Comparison of ENCODE assay signal across 23 mouse cellular contexts in genomic region chr16:75904072-75904471, GRCm38 (mm10).
DNase-seq lines count a peak whose midpoint lies in the region; ATAC-seq and TF ChIP-seq lines count a peak whose summit lies in the region.
"Had no signal": no experiment of that assay in that cellular context is flagged by ENCODE, and none has a peak within 500 bp of the region (broad histone marks: within the 10 kb centered on the region; RNA-seq: fewer than 3 reads in every experiment).

No protein-coding gene starts in this region.

- intact Hi-C loops in left cerebral cortex, postnatal 25 days (cut with DNase I) = no loop called here

- peak; percentile 30 for DNase-seq in midbrain, embryonic 14.5 days
- no peak for DNase-seq in midbrain, postnatal 0 days (ENCODE audit: low spot score)
- peak; percentile 81 for DNase-seq in forebrain, embryonic 14.5 days (ENCODE audit: low spot score)
- DNase-seq in forebrain, postnatal 0 days = peak; percentile 6
- DNase-seq in left cerebral cortex, postnatal 25 days (ENCODE audit: low spot score in 2 of 2) = no peak
- no peak for DNase-seq in gastrocnemius, postnatal 25 days
- DNase-seq: adrenal gland, adult 2 months; adrenal gland, postnatal 14 days; cerebellum, adult 11-12 months; cerebellum, adult 8-10 months; cerebellum, postnatal 10 days; gastrocnemius, postnatal 36 days; heart, adult 2 months; heart, postnatal 14 days; heart, postnatal 4 days had no signal

- no peak for TF ChIP-seq CTCF in midbrain, postnatal 0 days (IDR thresholded peaks at IDR 0.05)
- TF ChIP-seq CTCF in forebrain, postnatal 0 days (IDR thresholded peaks at IDR 0.05; ENCODE audit: low read depth) = no peak

- H3K4me3 ChIP-seq in midbrain, embryonic 14.5 days (replicated peaks; ENCODE audit: low read depth, low read length) = no peak overlapping the region
- no peak overlapping the region for H3K4me3 ChIP-seq in midbrain, postnatal 0 days (ENCODE audit: low read depth, low read length)
- no peak overlapping the region for H3K4me3 ChIP-seq in forebrain, embryonic 12.5 days (replicated peaks)
- H3K4me3 ChIP-seq in forebrain, embryonic 14.5 days (ENCODE audit: low read depth, low read length) = no peak overlapping the region
- no peak overlapping the region for H3K4me3 ChIP-seq in forebrain, postnatal 0 days (ENCODE audit: low read depth, low read length)
- H3K4me3 ChIP-seq: heart, adult 2 months; heart, embryonic 10.5 days; heart, embryonic 13.5 days had no signal

- no peaks in the 10 kb centered on the region for H3K27me3 ChIP-seq in midbrain, embryonic 14.5 days (ENCODE audit: control insufficient read depth, insufficient read depth, low read length)
- H3K27me3 ChIP-seq in midbrain, postnatal 0 days (ENCODE audit: insufficient read depth, low read length) = no peaks in the 10 kb centered on the region
- H3K27me3 ChIP-seq in forebrain, embryonic 12.5 days = no peaks in the 10 kb centered on the region
- no peaks in the 10 kb centered on the region for H3K27me3 ChIP-seq in forebrain, embryonic 14.5 days (replicated peaks; ENCODE audit: control insufficient read depth, insufficient read depth, low read length)
- H3K27me3 ChIP-seq in forebrain, postnatal 0 days (ENCODE audit: insufficient read depth, low read length) = no peaks in the 10 kb centered on the region
- H3K27me3 ChIP-seq: heart, embryonic 13.5 days had no signal

- H3K36me3 ChIP-seq in midbrain, embryonic 14.5 days (ENCODE audit: control insufficient read depth, insufficient read depth, low read length) = no peaks in the 10 kb centered on the region
- no peaks in the 10 kb centered on the region for H3K36me3 ChIP-seq in midbrain, postnatal 0 days (ENCODE audit: insufficient read depth, low read length)
- no peaks in the 10 kb centered on the region for H3K36me3 ChIP-seq in forebrain, embryonic 12.5 days (replicated peaks)
- H3K36me3 ChIP-seq in forebrain, embryonic 14.5 days (ENCODE audit: control insufficient read depth, insufficient read depth, low read length) = no peaks in the 10 kb centered on the region
- no peaks in the 10 kb centered on the region for H3K36me3 ChIP-seq in forebrain, postnatal 0 days (ENCODE audit: insufficient read depth)
- H3K36me3 ChIP-seq: heart, embryonic 10.5 days; heart, embryonic 13.5 days had no signal

- no peak overlapping the region for H3K9ac ChIP-seq in midbrain, embryonic 14.5 days (replicated peaks; ENCODE audit: low read length)
- no peak overlapping the region for H3K9ac ChIP-seq in midbrain, postnatal 0 days (replicated peaks; ENCODE audit: low read length, poor library complexity, severe bottlenecking)
- H3K9ac ChIP-seq in forebrain, embryonic 12.5 days = no peak overlapping the region
- no peak overlapping the region for H3K9ac ChIP-seq in forebrain, embryonic 14.5 days (ENCODE audit: low read length)
- no peak overlapping the region for H3K9ac ChIP-seq in forebrain, postnatal 0 days
- H3K9ac ChIP-seq: heart, embryonic 13.5 days; hindbrain, embryonic 14.5 days had no signal

- H3K4me1 ChIP-seq in midbrain, embryonic 14.5 days (ENCODE audit: control insufficient read depth, insufficient read depth, low read length) = no peaks in the 10 kb centered on the region
- no peaks in the 10 kb centered on the region for H3K4me1 ChIP-seq in midbrain, postnatal 0 days (ENCODE audit: insufficient read depth, low read length)
- no peaks in the 10 kb centered on the region for H3K4me1 ChIP-seq in forebrain, embryonic 12.5 days
- no peaks in the 10 kb centered on the region for H3K4me1 ChIP-seq in forebrain, embryonic 14.5 days (ENCODE audit: control insufficient read depth, insufficient read depth, low read length)
- no peaks in the 10 kb centered on the region for H3K4me1 ChIP-seq in forebrain, postnatal 0 days (ENCODE audit: insufficient read depth)
- H3K4me1 ChIP-seq: heart, embryonic 10.5 days; heart, embryonic 13.5 days had no signal

- 67% methylated on average over 4 of the region's 4 CpGs for WGBS in midbrain, embryonic 14.5 days
- 72% methylated on average over 4 of the region's 4 CpGs for WGBS in midbrain, postnatal 0 days
- 61% methylated on average over 4 of the region's 4 CpGs for WGBS in forebrain, embryonic 12.5 days
- 57% methylated on average over 4 of the region's 4 CpGs for WGBS in forebrain, embryonic 14.5 days
- 44% methylated on average over 4 of the region's 4 CpGs for WGBS in forebrain, postnatal 0 days

- no peak overlapping the region for H3K4me2 ChIP-seq in midbrain, embryonic 14.5 days (ENCODE audit: low read length)
- no peak overlapping the region for H3K4me2 ChIP-seq in midbrain, postnatal 0 days (ENCODE audit: low read depth, low read length, poor library complexity, severe bottlenecking)
- H3K4me2 ChIP-seq in forebrain, embryonic 12.5 days = no peak overlapping the region
- H3K4me2 ChIP-seq in forebrain, embryonic 14.5 days (ENCODE audit: low read length) = no peak overlapping the region
- H3K4me2 ChIP-seq in forebrain, postnatal 0 days (ENCODE audit: low read depth) = no peak overlapping the region
- H3K4me2 ChIP-seq: heart, embryonic 13.5 days; hindbrain, embryonic 14.5 days had no signal

- no peaks in the 10 kb centered on the region for H3K9me3 ChIP-seq in midbrain, embryonic 14.5 days (ENCODE audit: control insufficient read depth, low read length)
- no peaks in the 10 kb centered on the region for H3K9me3 ChIP-seq in midbrain, postnatal 0 days (ENCODE audit: low read length)
- H3K9me3 ChIP-seq in forebrain, embryonic 12.5 days = no peaks in the 10 kb centered on the region
- H3K9me3 ChIP-seq in forebrain, embryonic 14.5 days (replicated peaks; ENCODE audit: control insufficient read depth, low read length) = no peaks in the 10 kb centered on the region
- H3K9me3 ChIP-seq in forebrain, postnatal 0 days (ENCODE audit: low read length) = no peaks in the 10 kb centered on the region
- H3K9me3 ChIP-seq: heart, embryonic 10.5 days; heart, embryonic 13.5 days had no signal

- no peak overlapping the region for H3K27ac ChIP-seq in midbrain, embryonic 14.5 days (replicated peaks; ENCODE audit: low read depth, low read length)
- no peak overlapping the region for H3K27ac ChIP-seq in midbrain, postnatal 0 days (ENCODE audit: low read depth, low read length)
- no peak overlapping the region for H3K27ac ChIP-seq in forebrain, embryonic 12.5 days
- no peak overlapping the region for H3K27ac ChIP-seq in forebrain, embryonic 14.5 days (ENCODE audit: low read depth, low read length)
- H3K27ac ChIP-seq in forebrain, postnatal 0 days (ENCODE audit: low read depth, low read length) = no peak overlapping the region
- H3K27ac ChIP-seq: heart, adult 2 months; heart, embryonic 10.5 days; heart, embryonic 13.5 days; hindbrain, embryonic 14.5 days; hindbrain, postnatal 0 days had no signal

- ATAC-seq in midbrain, embryonic 14.5 days (ENCODE audit: low FRiP score, low TSS enrichment) = no peak; the same call in 1 of the 2 replicates
- no peak for ATAC-seq in midbrain, postnatal 0 days (ENCODE audit: low FRiP score)
- ATAC-seq in forebrain, embryonic 12.5 days (ENCODE audit: low FRiP score) = peak; percentile 71
- peak; percentile 74; the same call in 1 of the 2 replicates for ATAC-seq in forebrain, embryonic 14.5 days
- ATAC-seq in forebrain, postnatal 0 days = peak; percentile 27; the same call in 1 of the 2 replicates
- ATAC-seq: CD4-positive, CD25-positive, alpha-beta regulatory T cell, adult 4 months; hindbrain, postnatal 0 days; inflammation-experienced regulatory T-cells, adult 6 months; intestine, embryonic 16.5 days had no signal

Comparison
In these comparisons a context has a peak if more than half of its experiments do, and no peak if none do; other contexts are left out.
1. DNase-seq: peak in midbrain, embryonic 14.5 days (single experiment), forebrain, embryonic 14.5 days (single experiment) and forebrain, postnatal 0 days (single experiment); none in midbrain, postnatal 0 days (single experiment), left cerebral cortex, postnatal 25 days (0 of 2) and gastrocnemius, postnatal 25 days (single experiment).
2. ATAC-seq: peak in forebrain, embryonic 12.5 days (single experiment), forebrain, embryonic 14.5 days (single experiment) and forebrain, postnatal 0 days (single experiment); none in midbrain, embryonic 14.5 days (single experiment) and midbrain, postnatal 0 days (single experiment).